Mouse (Mus musculus): ENCODE measurements around the gene Gm20388. TPM values are rescaled to one million over a fixed set of nuclear protein-coding genes. Genes with fewer than 3 reads are reported as not detected.

Gene Gm20388
- polyA plus RNA-seq, 1 experiment from 2014 or later, result not detected

DNA sequence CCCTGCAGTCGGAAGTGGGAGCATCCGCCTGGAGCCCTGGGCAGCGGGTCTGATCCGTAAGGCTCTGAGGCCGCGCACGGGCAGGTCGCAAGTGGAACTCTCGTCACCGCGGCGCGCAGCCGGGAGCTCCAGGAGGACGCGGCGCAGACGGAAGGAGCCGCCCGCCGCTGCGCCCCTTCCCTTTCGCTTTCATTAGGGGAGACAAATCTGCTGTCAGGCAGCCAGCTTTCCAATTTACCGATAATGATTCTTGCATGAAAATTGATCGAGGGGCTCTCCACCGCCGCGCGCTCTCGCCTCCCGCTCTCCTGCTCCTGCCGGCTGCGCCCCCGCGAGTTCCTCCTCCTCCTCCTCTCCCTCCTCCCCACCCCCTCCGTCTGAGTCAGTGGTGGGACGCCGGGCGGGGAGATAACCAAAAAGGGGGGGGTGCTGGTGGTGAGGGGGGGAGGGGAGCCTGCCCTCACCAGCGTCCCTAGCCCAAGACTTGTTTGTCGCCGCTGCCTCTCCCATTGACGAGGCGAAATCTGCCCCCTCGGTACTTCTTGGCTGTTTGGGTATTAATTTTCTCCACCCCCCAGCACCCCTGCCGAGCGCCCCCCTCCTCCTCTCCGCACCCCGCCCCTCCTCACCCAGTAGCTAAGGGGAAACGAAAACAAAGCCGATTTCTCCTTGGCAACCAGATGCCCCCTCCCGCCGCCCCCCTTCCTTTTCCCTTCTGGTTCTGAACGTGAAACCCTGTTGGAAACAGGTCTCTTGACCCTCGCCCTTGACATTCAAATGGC is 577.3 kb downstream of the Gm20388 start:
- Histone ChIP-seq H3K27me3 (replicated peaks) (no peaks in the 10 kb centered on the region), H3K4me2 (peak overlapping the region; percentile 95), H3K9me3 (replicated peaks) (no peaks in the 10 kb centered on the region), H3K4me3 (peak overlapping the region; percentile 97), H3K36me3 (peaks cover 9% of the 10 kb centered on the region), H3K27ac (peak overlapping the region; percentile 100), H3K9ac (peak overlapping the region; percentile 97), H3K4me1 (peaks cover 75% of the 10 kb centered on the region)
- WGBS (ENCODE audit: insufficient replicate concordance), result under 1% methylated on average over 48 of the region's 55 CpGs
- peak; percentile 40 for ATAC-seq

DNA sequence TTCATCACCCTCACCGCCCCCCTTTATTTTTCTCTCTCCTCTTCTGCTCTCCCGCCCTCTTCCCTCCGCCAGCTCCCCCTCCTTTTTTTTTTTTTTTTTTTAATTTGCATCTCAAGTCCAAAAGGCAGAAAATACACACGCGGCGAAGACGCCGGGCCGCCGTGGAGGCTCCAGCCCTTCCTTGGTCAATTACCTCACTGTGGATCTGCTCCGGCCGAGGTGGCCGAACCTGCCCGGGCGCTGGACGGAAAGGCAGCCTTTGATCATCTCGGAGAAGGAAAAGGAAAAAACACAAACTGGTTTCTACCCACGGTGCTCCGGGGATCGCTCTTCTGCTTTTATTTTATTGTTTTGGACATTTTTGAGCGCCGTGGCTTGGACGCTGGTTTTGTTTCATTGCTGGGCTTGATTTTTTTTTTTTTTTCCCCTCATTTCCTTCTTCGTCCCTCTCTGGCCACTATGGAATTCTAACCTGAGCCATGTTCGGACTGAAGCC is 578.0 kb downstream of the Gm20388 start:
- H3K9me3 ChIP-seq (replicated peaks), result no peaks in the 10 kb centered on the region
- peaks cover 75% of the 10 kb centered on the region for H3K4me1 ChIP-seq
- peak overlapping the region; percentile 95 for H3K4me2 ChIP-seq
- H3K36me3 ChIP-seq, result peaks cover 13% of the 10 kb centered on the region
- H3K9ac ChIP-seq, result peak overlapping the region; percentile 97
- no peaks in the 10 kb centered on the region for H3K27me3 ChIP-seq (replicated peaks)
- ATAC-seq, result no peak
- under 1% methylated on average over 25 of the region's 25 CpGs for WGBS (ENCODE audit: insufficient replicate concordance)
- peak overlapping the region; percentile 97 for H3K4me3 ChIP-seq
- H3K27ac ChIP-seq, result peak overlapping the region; percentile 100

DNA sequence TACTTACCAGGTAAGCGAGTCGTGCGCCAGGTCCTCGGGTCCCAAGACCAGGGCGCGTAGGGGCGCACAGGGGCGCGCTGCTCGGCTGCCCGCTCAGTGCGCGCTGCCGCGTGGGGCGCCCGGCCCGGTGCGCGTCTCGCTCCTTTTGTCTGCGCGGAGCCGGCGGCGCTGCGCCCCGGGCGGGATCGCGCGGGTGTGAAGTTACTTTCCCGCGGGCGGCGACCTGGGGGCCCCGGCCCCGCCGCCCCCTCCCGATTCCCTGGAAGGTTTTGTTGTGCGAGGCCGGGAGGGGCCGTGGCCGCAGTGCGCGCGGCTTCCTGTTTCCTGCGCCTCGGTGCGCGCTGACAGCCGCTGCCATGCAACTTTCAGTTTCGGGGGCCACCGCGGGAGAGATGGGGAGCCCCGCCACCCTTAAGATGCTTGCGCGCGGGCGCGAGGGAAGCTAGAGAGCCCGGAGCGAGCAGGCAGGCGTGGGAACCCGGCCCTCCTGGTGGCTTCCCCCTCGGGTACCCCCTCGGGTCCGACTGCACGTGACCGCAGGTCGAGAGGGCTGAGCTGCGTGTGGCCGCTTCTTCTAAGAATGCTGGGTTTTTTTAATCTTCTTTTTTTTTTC is 578.6 kb downstream of the Gm20388 start:
- peak overlapping the region; percentile 97 for H3K9ac ChIP-seq
- WGBS (ENCODE audit: insufficient replicate concordance), result under 1% methylated on average over 73 of the region's 73 CpGs
- H3K27me3 ChIP-seq (replicated peaks), result no peaks in the 10 kb centered on the region
- no peaks in the 10 kb centered on the region for H3K9me3 ChIP-seq (replicated peaks)
- H3K4me1 ChIP-seq, result peaks cover 75% of the 10 kb centered on the region
- H3K4me3 ChIP-seq, result peak overlapping the region; percentile 97
- no peak for ATAC-seq
- peaks cover 13% of the 10 kb centered on the region for H3K36me3 ChIP-seq
- peak overlapping the region; percentile 95 for H3K4me2 ChIP-seq
- peak overlapping the region; percentile 100 for H3K27ac ChIP-seq

DNA sequence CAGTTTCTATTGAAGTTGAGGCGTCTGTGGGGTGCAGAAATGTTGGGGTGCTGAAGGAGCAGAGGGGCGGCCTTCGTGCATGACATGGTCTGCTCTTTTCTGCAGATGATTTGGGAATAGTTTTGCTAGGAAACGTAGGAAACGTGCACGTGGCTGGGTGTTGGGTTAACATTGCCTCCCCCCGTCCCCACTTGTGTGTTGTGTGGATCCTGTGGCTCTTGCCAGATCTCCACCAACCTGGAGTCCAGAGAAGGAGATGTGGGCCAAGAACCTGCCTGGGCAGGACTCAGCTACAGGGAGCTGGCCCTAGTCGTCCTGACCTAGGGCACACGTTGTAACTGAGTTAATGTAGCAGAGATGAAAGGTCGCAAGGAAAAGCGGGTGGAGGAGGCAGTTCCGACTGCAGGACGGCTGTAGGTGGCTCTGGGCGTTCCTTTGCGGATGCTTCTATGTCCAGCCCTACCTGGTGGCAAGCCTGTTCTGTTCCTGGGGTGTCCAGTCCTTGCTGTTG is 579.2 kb downstream of the Gm20388 start:
- no peak for ATAC-seq
- Histone ChIP-seq H3K9me3 (replicated peaks) (no peaks in the 10 kb centered on the region), H3K4me1 (peaks cover 75% of the 10 kb centered on the region), H3K27me3 (replicated peaks) (no peaks in the 10 kb centered on the region), H3K4me3 (peak overlapping the region; percentile 97), H3K36me3 (peaks cover 16% of the 10 kb centered on the region), H3K4me2 (peak overlapping the region; percentile 95), H3K9ac (peak overlapping the region; percentile 97), H3K27ac (peak overlapping the region; percentile 100)
- 2% methylated on average over 15 of the region's 15 CpGs for WGBS (ENCODE audit: insufficient replicate concordance)

DNA sequence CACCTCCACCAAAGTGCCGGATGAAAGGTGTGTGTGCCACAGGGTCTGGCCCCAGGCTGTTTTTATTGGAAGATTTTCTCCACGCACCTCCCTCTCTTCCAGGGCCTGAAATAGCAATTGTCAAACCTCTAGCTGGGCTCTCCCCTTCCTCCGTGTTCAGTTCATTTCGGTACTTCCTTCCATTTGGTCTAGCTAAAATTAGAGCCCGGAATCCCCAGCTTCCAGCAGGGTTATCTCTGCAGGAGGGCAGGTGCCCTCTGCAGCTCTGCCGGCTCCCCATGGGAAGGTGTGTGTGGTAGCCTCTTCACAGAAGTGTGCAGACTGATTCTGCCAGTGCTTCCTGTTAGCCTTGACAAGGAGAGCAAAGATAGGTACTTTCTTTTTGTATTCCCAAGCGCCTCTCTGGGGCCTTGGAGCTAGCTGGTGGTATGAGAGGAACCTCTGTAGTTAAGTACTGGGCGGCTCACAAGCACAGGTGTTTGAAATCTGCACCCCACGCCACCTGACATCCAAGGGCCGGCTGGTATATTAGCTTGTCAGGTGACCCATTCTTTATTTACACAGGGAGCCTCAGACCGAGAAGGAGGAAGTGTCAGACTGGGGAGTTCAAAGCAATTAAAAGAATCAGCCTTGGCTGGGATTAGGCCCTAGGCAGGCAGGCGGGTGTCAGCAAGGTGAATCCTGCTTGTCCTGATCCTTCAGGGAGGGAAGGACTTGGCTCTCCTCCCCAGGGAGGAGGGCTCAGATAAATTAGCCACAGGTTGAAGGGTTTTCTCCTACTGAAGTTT is 579.9 kb downstream of the Gm20388 start:
- 6% methylated on average over 12 of the region's 12 CpGs for WGBS (ENCODE audit: insufficient replicate concordance)
- peak overlapping the region; percentile 100 for H3K27ac ChIP-seq
- H3K4me2 ChIP-seq, result peak overlapping the region; percentile 95
- peak overlapping the region; percentile 97 for H3K4me3 ChIP-seq
- H3K27me3 ChIP-seq (replicated peaks), result no peaks in the 10 kb centered on the region
- peaks cover 75% of the 10 kb centered on the region for H3K4me1 ChIP-seq
- no peak for ATAC-seq
- H3K9ac ChIP-seq, result peak overlapping the region; percentile 97
- peaks cover 19% of the 10 kb centered on the region for H3K36me3 ChIP-seq
- no peaks in the 10 kb centered on the region for H3K9me3 ChIP-seq (replicated peaks)

DNA sequence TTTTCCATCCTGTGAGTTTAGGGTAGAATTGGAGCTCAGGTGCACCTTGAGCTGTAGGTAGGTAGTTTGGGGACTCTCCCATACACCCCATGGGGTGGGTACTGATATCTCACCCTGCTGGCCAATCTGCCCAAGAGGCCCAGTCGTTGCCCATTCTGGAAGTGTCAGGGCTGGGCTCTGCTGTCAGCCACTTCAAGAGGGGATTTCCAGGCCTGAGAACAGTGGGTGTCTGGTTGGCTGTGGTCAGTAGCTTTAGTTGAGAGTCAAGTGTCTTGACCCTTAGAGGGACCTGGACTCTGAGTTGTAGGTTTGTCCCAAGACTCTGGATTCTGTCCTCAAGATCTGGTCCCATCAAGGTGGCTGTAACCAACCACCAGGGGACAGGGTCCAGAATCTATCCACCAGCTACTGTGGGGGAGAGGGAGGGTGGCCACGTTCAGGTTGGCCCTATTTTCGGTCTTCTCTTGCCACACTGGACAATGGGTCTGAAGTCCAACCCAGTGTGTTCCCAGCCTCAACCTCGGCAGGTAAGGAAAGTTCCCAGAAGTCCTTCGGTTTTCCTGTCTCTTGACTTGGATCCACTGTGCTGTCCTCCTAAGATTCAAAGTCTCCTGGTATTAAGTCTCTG is 580.6 kb downstream of the Gm20388 start:
- peaks cover 22% of the 10 kb centered on the region for H3K36me3 ChIP-seq
- H3K9ac ChIP-seq, result peak overlapping the region; percentile 97
- H3K27ac ChIP-seq, result peak overlapping the region; percentile 100
- no peak for ATAC-seq
- H3K4me2 ChIP-seq, result peak overlapping the region; percentile 95
- no peaks in the 10 kb centered on the region for H3K9me3 ChIP-seq (replicated peaks)
- no peaks in the 10 kb centered on the region for H3K27me3 ChIP-seq (replicated peaks)
- peak overlapping the region; percentile 97 for H3K4me3 ChIP-seq
- WGBS (ENCODE audit: insufficient replicate concordance), result 41% methylated on average over 5 of the region's 5 CpGs
- H3K4me1 ChIP-seq, result peaks cover 75% of the 10 kb centered on the region

DNA sequence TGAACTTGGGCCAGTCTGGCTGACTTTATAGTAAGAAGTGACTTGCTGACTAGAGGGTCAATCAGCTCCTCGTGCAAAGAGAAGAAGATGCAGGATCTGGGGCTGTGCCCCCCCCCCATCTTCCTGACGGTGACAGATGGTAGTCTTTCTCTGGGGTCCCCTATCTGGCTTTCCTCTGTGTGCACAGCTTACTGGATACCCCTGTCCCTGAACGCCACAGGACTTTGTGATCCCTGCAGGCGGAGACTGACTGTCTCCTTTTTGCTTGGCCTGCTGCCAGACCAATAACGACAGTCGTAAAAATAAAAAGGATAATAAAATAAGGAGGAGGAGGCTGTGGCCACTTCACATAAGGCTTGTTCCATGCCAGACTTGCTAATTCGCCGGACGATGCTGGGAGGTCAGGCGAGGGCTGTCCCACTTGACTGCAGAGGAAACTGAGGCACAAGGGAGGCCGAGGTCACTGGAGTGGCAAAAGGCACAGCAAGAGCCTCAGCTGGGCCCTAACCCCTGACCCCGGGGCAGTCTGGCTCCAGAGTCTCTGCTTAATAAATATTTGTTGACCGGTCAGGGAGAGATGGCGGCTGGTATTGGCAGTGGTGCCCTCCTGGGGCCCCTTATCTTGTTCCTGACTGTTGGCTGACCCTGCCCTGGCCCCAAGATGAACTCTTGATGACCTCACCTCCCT is 581.7 kb downstream of the Gm20388 start:
- Histone ChIP-seq H3K4me1 (peaks cover 77% of the 10 kb centered on the region), H3K9ac (peak overlapping the region; percentile 58), H3K4me2 (peak overlapping the region; percentile 95), H3K4me3 (peak overlapping the region; percentile 97), H3K27me3 (replicated peaks) (no peaks in the 10 kb centered on the region), H3K9me3 (replicated peaks) (no peaks in the 10 kb centered on the region), H3K27ac (peak overlapping the region; percentile 100), H3K36me3 (peaks cover 26% of the 10 kb centered on the region)
- ATAC-seq, result no peak
- 52% methylated on average over 14 of the region's 14 CpGs for WGBS (ENCODE audit: insufficient replicate concordance)

DNA sequence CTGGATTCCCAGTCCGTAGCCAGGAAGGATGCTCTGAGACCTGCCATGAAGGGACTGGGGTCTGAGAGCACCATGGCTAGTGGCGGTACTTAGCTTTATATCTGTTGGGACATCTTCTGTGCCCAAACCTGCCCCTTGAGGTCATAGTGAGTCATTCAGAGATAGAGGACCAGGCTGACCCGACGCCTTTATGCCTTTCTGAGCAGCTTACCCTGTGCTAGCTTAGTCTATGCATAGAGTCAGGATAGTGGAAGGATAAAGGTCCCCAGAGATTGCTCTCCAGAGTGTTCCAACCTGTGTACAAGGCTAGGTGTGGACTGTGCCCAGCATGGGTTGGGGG is 582.2 kb downstream of the Gm20388 start:
- H3K27me3 ChIP-seq (replicated peaks), result no peaks in the 10 kb centered on the region
- ATAC-seq, result no peak
- peaks cover 82% of the 10 kb centered on the region for H3K4me1 ChIP-seq
- peak overlapping the region; percentile 95 for H3K4me2 ChIP-seq
- H3K27ac ChIP-seq, result peak overlapping the region; percentile 100
- no peaks in the 10 kb centered on the region for H3K9me3 ChIP-seq (replicated peaks)
- H3K36me3 ChIP-seq, result peaks cover 26% of the 10 kb centered on the region
- peak overlapping the region; percentile 97 for H3K4me3 ChIP-seq
- WGBS (ENCODE audit: insufficient replicate concordance), result 24% methylated on average over 4 of the region's 4 CpGs
- H3K9ac ChIP-seq, result peak overlapping the region; percentile 58

DNA sequence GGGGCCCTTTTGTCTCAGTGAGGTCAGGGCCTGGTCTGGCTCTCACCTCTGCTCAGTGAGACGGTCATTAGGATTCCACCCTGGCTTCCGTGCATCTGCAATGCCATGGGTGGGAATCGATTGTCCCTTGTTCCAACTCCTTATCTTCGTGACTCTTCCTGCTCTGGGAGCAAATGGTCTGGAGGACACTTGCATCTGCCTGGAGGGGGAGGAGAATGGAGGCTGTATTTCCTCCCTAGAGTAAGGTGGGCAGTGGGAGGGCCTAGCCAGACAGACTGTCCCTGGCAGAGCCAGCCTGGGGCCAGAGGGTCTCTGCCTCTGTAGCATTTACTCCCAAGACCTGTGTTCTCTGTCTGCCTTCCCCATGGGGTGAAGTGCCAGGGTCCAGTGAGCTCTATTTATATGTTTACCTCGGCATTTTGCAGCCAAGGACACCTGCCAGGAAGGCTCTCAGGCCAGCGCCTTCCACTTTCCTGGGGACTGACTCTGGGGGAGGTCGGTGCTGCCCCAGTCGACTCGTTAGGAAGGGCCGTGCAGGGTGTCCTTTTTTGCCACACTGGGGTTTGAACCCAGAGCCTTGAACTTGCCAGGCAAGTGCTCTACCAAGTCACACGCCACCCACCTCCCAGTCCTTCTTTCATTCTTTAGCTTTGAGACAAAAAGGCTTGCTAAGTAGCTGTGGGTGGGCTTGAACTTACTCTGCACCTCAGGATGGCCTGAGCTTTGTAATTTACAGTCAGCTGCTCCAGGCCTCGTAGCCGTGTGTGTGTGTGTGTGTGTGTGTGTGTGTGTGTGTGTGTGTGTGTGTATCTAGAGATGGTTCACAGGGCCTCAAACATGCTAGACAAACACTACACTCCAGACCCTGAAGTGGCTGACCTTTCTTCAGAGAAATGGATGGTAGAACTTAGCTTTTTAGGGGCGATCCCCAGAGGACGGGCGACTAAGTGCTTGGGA is 583.1 kb downstream of the Gm20388 start:
- WGBS (ENCODE audit: insufficient replicate concordance), result 55% methylated on average over 16 of the region's 16 CpGs
- H3K4me1 ChIP-seq, result peaks cover 92% of the 10 kb centered on the region
- no peaks in the 10 kb centered on the region for H3K9me3 ChIP-seq (replicated peaks)
- no peak for ATAC-seq
- H3K27ac ChIP-seq, result peak overlapping the region; percentile 100
- peak overlapping the region; percentile 58 for H3K9ac ChIP-seq
- peak overlapping the region; percentile 95 for H3K4me2 ChIP-seq
- no peaks in the 10 kb centered on the region for H3K27me3 ChIP-seq (replicated peaks)
- peaks cover 26% of the 10 kb centered on the region for H3K36me3 ChIP-seq
- peak overlapping the region; percentile 97 for H3K4me3 ChIP-seq

DNA sequence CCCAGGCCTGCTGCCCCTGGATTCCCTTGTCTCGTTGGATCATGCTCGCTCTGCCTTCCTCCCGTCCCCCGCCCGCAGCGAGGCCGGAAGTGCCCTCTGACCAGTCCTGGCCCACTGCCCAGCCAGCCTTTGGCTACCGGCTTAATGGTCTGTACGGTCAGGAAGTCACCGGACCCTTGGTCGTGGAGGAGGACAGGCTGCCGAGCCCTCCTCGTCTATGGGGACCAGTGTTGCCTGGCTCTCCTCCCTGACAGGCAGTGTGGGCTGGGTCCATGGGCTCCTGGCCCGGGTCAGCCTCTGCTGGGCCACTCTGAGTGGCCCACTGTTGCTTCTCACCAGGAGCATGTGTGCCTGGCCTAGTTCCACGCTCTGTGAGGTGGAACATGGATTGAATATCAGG is 584.3 kb downstream of the Gm20388 start:
- Histone ChIP-seq H3K27me3 (replicated peaks) (no peaks in the 10 kb centered on the region), H3K27ac (peak overlapping the region; percentile 100), H3K36me3 (peaks cover 26% of the 10 kb centered on the region), H3K4me1 (peaks cover 100% of the 10 kb centered on the region), H3K9me3 (replicated peaks) (no peaks in the 10 kb centered on the region), H3K4me3 (no peak overlapping the region), H3K4me2 (peak overlapping the region; percentile 95), H3K9ac (peak overlapping the region; percentile 58)
- no peak for ATAC-seq
- 49% methylated on average over 15 of the region's 15 CpGs for WGBS (ENCODE audit: insufficient replicate concordance)

All from liver, embryonic 12.5 days (tissue).